Mouse (Mus musculus): Measurements from ENCODE around the gene Gm28305. TPM values are rescaled to one million over a fixed set of nuclear protein-coding genes. Genes with fewer than 3 reads are reported as not detected.

Gene Gm28305
- polyA plus RNA-seq, 1 experiment from 2014 or later: not detected

DNA sequence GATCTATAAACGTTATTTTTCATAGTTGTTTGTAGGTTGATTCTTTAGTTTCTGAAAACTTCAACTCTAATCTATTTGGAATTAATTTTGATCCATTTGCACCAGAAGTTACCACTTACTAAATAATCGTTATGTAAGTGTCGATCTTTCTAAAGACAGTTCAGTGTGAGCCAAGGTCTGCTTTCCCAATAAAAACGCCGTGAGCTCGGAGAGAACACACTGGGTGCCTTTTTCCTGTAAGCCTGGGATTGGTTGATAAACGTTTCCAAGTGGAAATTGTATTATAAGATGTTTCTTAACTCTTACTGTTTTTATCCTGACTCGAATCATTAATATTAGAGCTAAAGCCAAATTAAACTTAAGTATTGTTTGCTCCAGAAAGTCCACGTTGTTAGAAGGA lies 66.5 kb downstream of the Gm28305 start:
- Histone ChIP-seq H3K9ac (no peak overlapping the region), H3K4me1 (no peaks in the 10 kb centered on the region), H3K27me3 (replicated peaks) (no peaks in the 10 kb centered on the region), H3K27ac (no peak overlapping the region), H3K4me2 (replicated peaks) (no peak overlapping the region), H3K9me3 (no peaks in the 10 kb centered on the region), H3K4me3 (no peak overlapping the region), H3K36me3 (no peaks in the 10 kb centered on the region)
- WGBS: 86% methylated on average over 9 of the region's 9 CpGs
- no peak for ATAC-seq (ENCODE audit: low FRiP score, low read depth)

DNA sequence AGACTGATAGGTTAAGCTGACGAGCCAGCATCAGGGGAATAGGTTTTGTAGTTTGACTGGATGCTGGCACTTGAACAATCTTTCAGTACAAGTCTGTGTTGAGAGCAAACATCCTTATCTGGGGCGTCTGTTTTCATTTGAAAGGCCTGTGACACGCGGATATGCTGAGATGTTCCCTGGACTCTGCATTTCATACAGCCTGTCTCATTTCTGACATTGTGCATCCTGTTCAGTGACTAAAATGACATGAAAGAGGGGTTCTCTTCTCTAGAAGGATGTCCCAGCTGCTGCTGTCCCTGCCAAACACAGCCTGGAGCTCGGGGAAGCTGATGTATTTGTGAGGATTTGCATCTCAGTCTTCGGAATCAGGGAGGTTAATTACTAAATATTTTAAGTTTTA lies 67.0 kb downstream of the Gm28305 start:
- Histone ChIP-seq H3K27ac (no peak overlapping the region), H3K4me3 (no peak overlapping the region), H3K9ac (no peak overlapping the region), H3K4me1 (no peaks in the 10 kb centered on the region), H3K9me3 (no peaks in the 10 kb centered on the region), H3K36me3 (no peaks in the 10 kb centered on the region), H3K4me2 (replicated peaks) (no peak overlapping the region), H3K27me3 (replicated peaks) (no peaks in the 10 kb centered on the region)
- WGBS: 86% methylated on average over 6 of the region's 6 CpGs
- no peak for ATAC-seq (ENCODE audit: low FRiP score, low read depth)

DNA sequence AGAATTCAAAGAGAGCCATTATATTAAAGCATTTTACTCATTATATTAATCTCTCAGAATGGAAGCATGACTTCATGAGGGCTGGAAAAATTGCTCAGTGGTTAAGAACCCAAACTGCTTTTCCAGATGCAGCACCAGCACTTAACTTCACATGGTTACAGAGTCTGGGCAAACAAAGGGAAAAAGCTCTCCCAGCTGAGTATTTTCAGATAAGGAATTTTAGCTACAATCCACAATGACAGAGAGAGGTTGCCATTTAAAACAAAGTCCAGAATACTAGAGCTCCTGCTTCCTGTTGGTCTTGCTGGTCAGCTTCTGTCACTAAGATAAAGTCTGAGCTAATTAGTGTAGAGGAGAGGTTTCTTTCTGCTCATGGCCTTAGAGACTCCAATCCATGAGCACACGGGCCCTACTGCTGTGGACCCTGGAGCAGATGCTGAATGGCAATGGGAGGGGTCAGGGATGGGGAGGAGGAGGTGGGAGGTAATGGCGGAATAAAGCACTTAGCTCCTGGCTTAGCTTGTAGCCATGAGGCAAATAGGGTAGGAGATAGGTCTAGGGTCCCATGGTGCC lies 68.2 kb downstream of the Gm28305 start:
- Histone ChIP-seq H3K9me3 (no peaks in the 10 kb centered on the region), H3K4me2 (replicated peaks) (no peak overlapping the region), H3K36me3 (no peaks in the 10 kb centered on the region), H3K4me3 (no peak overlapping the region), H3K27ac (no peak overlapping the region), H3K27me3 (replicated peaks) (no peaks in the 10 kb centered on the region), H3K9ac (no peak overlapping the region), H3K4me1 (no peaks in the 10 kb centered on the region)
- no peak for ATAC-seq (ENCODE audit: low FRiP score, low read depth)
- 63% methylated on average over 2 of the region's 2 CpGs for WGBS

- Histone ChIP-seq H3K4me3 (no peak overlapping the region), H3K9me3 (no peaks in the 10 kb centered on the region), H3K4me2 (replicated peaks) (no peak overlapping the region), H3K27ac (no peak overlapping the region), H3K27me3 (replicated peaks) (no peaks in the 10 kb centered on the region), H3K9ac (no peak overlapping the region), H3K4me1 (no peaks in the 10 kb centered on the region), H3K36me3 (no peaks in the 10 kb centered on the region)
- no peak for ATAC-seq (ENCODE audit: low FRiP score, low read depth)
- WGBS: 89% methylated on average over 5 of the region's 5 CpGs
Observed at GRCm38 (mm10) chr9:104109151-104109550, 68.7 kb downstream of the Gm28305 start.

GRCm38 (mm10) chr9:104123101-104123500 lies 82.6 kb downstream of the Gm28305 start:
- Histone ChIP-seq H3K4me3 (no peak overlapping the region), H3K4me1 (peaks cover 15% of the 10 kb centered on the region), H3K9me3 (no peaks in the 10 kb centered on the region), H3K9ac (no peak overlapping the region), H3K27me3 (replicated peaks) (no peaks in the 10 kb centered on the region), H3K36me3 (no peaks in the 10 kb centered on the region), H3K4me2 (replicated peaks) (no peak overlapping the region), H3K27ac (no peak overlapping the region)
- no peak; the same call in 1 of the 2 replicates for ATAC-seq (ENCODE audit: low FRiP score, low read depth)
- WGBS: 68% methylated on average over 5 of the region's 5 CpGs

GRCm38 (mm10) chr9:104123622-104124021 lies 83.2 kb downstream of the Gm28305 start:
- 27% methylated on average over 5 of the region's 5 CpGs for WGBS
- Histone ChIP-seq H3K4me2 (replicated peaks) (no peak overlapping the region), H3K27ac (peak overlapping the region; percentile 15; the same call in 1 of the 2 replicates), H3K9ac (no peak overlapping the region), H3K9me3 (no peaks in the 10 kb centered on the region), H3K27me3 (replicated peaks) (no peaks in the 10 kb centered on the region), H3K4me3 (no peak overlapping the region), H3K36me3 (no peaks in the 10 kb centered on the region), H3K4me1 (peaks cover 15% of the 10 kb centered on the region)
- ATAC-seq (ENCODE audit: low FRiP score, low read depth): no peak

Other genes starting within 250 kb of the Gm28305 start
- 5.6 and 6.2 TPM in 2 replicates for gene Nphp3, start 38.1 kb upstream of the Gm28305 start, polyA plus RNA-seq (2016; fragmentation: Nextera tagmentation; extraction: Ambion mirVana)
- 61.1 and 63.5 TPM in 2 replicates for gene Uba5, start 22.5 kb downstream of the Gm28305 start, polyA plus RNA-seq (2016; fragmentation: Nextera tagmentation; extraction: Ambion mirVana)
- gene Acad11, start 22.7 kb downstream of the Gm28305 start, polyA plus RNA-seq (2016; fragmentation: Nextera tagmentation; extraction: Ambion mirVana): 9.0 and 9.2 TPM in 2 replicates
- gene Ackr4, start 86.3 kb downstream of the Gm28305 start, polyA plus RNA-seq (2016; fragmentation: Nextera tagmentation; extraction: Ambion mirVana): 0.48 and 0.83 TPM in 2 replicates
- gene Dnajc13, start 222.3 kb downstream of the Gm28305 start, polyA plus RNA-seq (2016; fragmentation: Nextera tagmentation; extraction: Ambion mirVana): 19.3 and 20.0 TPM in 2 replicates

All from neural tube, embryonic 12.5 days (tissue).